Mouse (Mus musculus): ENCODE results near the gene Actr10.

- TF ChIP-seq CTCF (IDR thresholded peaks at IDR 0.05; ENCODE audit: borderline replicate concordance, extremely low read depth, insufficient read depth, insufficient read length) (no peak), POLR2A (IDR thresholded peaks at IDR 0.05; ENCODE audit: borderline replicate concordance, extremely low read depth, insufficient read depth, insufficient read length, poor library complexity, severe bottlenecking) (no peak)
Measured at GRCm38 (mm10) chr12:70984855-70985550, 47.3 kb downstream of the Actr10 start.

Data from brain, embryonic 14.5 days (tissue).